Mouse (Mus musculus): Measurements from ENCODE around the gene Ugt1a8.
A peak's percentile ranks its signal among the peaks of the same experiment; 100 is the strongest.
"Not testable (repeated sequence)": the region's sequence is repeated elsewhere in the genome, so short reads cannot be mapped to it uniquely, and the experiment has no call there.

Ugt1a8 gene

GRCm38 (mm10) chr1:88109027-88109557, 21.5 kb downstream of the Ugt1a8 start:
- not testable (repeated sequence) for DNase-seq (ENCODE audit: low read depth, low spot score)

GRCm38 (mm10) chr1:88109604-88110003, 22.0 kb downstream of the Ugt1a8 start:
- DNase-seq (ENCODE audit: low read depth, low spot score) = not testable (repeated sequence)

GRCm38 (mm10) chr1:88112769-88113168, 25.2 kb downstream of the Ugt1a8 start:
- not testable (repeated sequence) for DNase-seq (ENCODE audit: low read depth, low spot score)

GRCm38 (mm10) chr1:88120550-88120949, 32.9 kb downstream of the Ugt1a8 start:
- not testable (repeated sequence) for DNase-seq (ENCODE audit: low read depth, low spot score)

- peak; percentile 26 for DNase-seq (ENCODE audit: low read depth, low spot score)
These were observed 33.9 kb downstream of the Ugt1a8 start for GRCm38 (mm10) chr1:88121521-88121920.

- DNase-seq (ENCODE audit: low read depth, low spot score) = not testable (repeated sequence)
These were observed 38.3 kb downstream of the Ugt1a8 start for GRCm38 (mm10) chr1:88125827-88126360.

- not testable (repeated sequence) for DNase-seq (ENCODE audit: low read depth, low spot score)
These were observed 41.5 kb downstream of the Ugt1a8 start for GRCm38 (mm10) chr1:88129091-88129490.

GRCm38 (mm10) chr1:88130223-88130622, 42.6 kb downstream of the Ugt1a8 start:
- not testable (repeated sequence) for DNase-seq (ENCODE audit: low read depth, low spot score)

- DNase-seq (ENCODE audit: low read depth, low spot score) = no peak
These were observed 46.4 kb downstream of the Ugt1a8 start for GRCm38 (mm10) chr1:88133908-88134456.

- not testable (repeated sequence) for DNase-seq (ENCODE audit: low read depth, low spot score)
These were observed 46.9 kb downstream of the Ugt1a8 start, which contains the start of gene Ugt1a6a for GRCm38 (mm10) chr1:88134457-88135011. Ugt1a6a (plus strand) TSS chr1:88134809.

- DNase-seq (ENCODE audit: low read depth, low spot score) = not testable (repeated sequence)
These were observed 47.8 kb downstream of the Ugt1a8 start for GRCm38 (mm10) chr1:88135229-88135904.

GRCm38 (mm10) chr1:88136646-88137045, 49.0 kb downstream of the Ugt1a8 start:
- no peak for DNase-seq (ENCODE audit: low read depth, low spot score)

- DNase-seq (ENCODE audit: low read depth, low spot score) = no peak
These were observed 49.7 kb downstream of the Ugt1a8 start for GRCm38 (mm10) chr1:88137264-88137663.

- DNase-seq (ENCODE audit: low read depth, low spot score) = no peak
These were observed 50.5 kb downstream of the Ugt1a8 start for GRCm38 (mm10) chr1:88138145-88138544.

GRCm38 (mm10) chr1:88140492-88140891, 52.9 kb downstream of the Ugt1a8 start:
- DNase-seq (ENCODE audit: low read depth, low spot score) = not testable (repeated sequence)

GRCm38 (mm10) chr1:88143966-88144675, 56.5 kb downstream of the Ugt1a8 start:
- DNase-seq (ENCODE audit: low read depth, low spot score) = peak; percentile 15

- peak; percentile 60 for DNase-seq (ENCODE audit: low read depth, low spot score)
These were observed 57.7 kb downstream of the Ugt1a8 start for GRCm38 (mm10) chr1:88145278-88145677.

- peak; percentile 21 for DNase-seq (ENCODE audit: low read depth, low spot score)
These were observed 62.5 kb downstream of the Ugt1a8 start for GRCm38 (mm10) chr1:88150133-88150532.

GRCm38 (mm10) chr1:88158430-88158829, 70.8 kb downstream of the Ugt1a8 start:
- DNase-seq (ENCODE audit: low read depth, low spot score) = no peak

- no peak for DNase-seq (ENCODE audit: low read depth, low spot score)
These were observed 78.1 kb downstream of the Ugt1a8 start, which contains the start of gene Ugt1a5 for GRCm38 (mm10) chr1:88165711-88166110. Ugt1a5 (plus strand) TSS chr1:88166012.

- not testable (repeated sequence) for DNase-seq (ENCODE audit: low read depth, low spot score)
These were observed 84.6 kb downstream of the Ugt1a8 start for GRCm38 (mm10) chr1:88172190-88172589.

GRCm38 (mm10) chr1:88179657-88180056, 92.0 kb downstream of the Ugt1a8 start:
- no peak for DNase-seq (ENCODE audit: low read depth, low spot score)

Data from ZHBTc4 (cell line).